Mouse (Mus musculus) intestine, postnatal 0 days (tissue): ENCODE data around the gene Myf6. TPM values are rescaled to one million over a fixed set of nuclear protein-coding genes. Genes with fewer than 3 reads are reported as not detected.
A peak's percentile ranks its signal among the peaks of the same experiment; 100 is the strongest.

Experiments used
- ATAC-seq: fragments of 200-750 bp; cut with Nextera tagmentation; 2 replicates; pipeline ENCODE4 v1.8.0; 2017; ENCODE audit warnings: mild to moderate bottlenecking, moderate TSS enrichment, moderate library complexity
- H3K27ac ChIP-seq: fragments of 300-500 bp; sonication (generic); 2 replicates; pipeline ENCODE4 v1.5.1; 2014; ENCODE audit warnings: mild to moderate bottlenecking, low read depth, low read length, moderate library complexity
- H3K27me3 ChIP-seq: fragments of 300-500 bp; sonication (generic); replicated peaks from 2 replicates; pipeline ENCODE4 v1.6.1; 2014; ENCODE audit warnings: low read length, mixed read lengths; ENCODE audit not compliant: control insufficient read depth, insufficient read depth
- H3K36me3 ChIP-seq: fragments of 300-500 bp; sonication (generic); 2 replicates; pipeline ENCODE4 v1.6.1; 2014; ENCODE audit warnings: mild to moderate bottlenecking, moderate library complexity; ENCODE audit not compliant: control insufficient read depth, insufficient read depth
- H3K4me1 ChIP-seq: fragments of 300-500 bp; sonication (generic); replicated peaks from 2 replicates; pipeline ENCODE4 v1.6.1; 2014; ENCODE audit warnings: antibody characterized with exemption, low read length, mixed read lengths; ENCODE audit not compliant: control insufficient read depth, insufficient read depth
- H3K4me2 ChIP-seq: fragments of 300-500 bp; sonication (generic); replicated peaks from 2 replicates; pipeline ENCODE4 v1.6.1; 2014; ENCODE audit warnings: low read depth, mild to moderate bottlenecking, moderate library complexity
- H3K4me3 ChIP-seq: fragments of 300-500 bp; sonication (generic); 2 replicates; pipeline ENCODE4 v1.5.1; 2014; ENCODE audit warnings: low read depth, low read length
- H3K9ac ChIP-seq: fragments of 300-500 bp; sonication (generic); 2 replicates; pipeline ENCODE4 v1.6.1; 2014; ENCODE audit warnings: mild to moderate bottlenecking, low read depth, low read length
- H3K9me3 ChIP-seq: fragments of 300-500 bp; sonication (generic); 2 replicates; pipeline ENCODE4 v1.6.1; 2016; ENCODE audit warnings: mixed run types; ENCODE audit not compliant: control insufficient read depth
- CTCF ChIP-seq: sonication (generic); IDR thresholded peaks from 2 replicates; pipeline ENCODE4 v1.5.1; 2016; ENCODE audit warnings: low read depth, mild to moderate bottlenecking, control low read depth, antibody characterized with exemption, moderate library complexity
- WGBS: fragments of 180-500 bp; shearing (Covaris S2); extraction: QIAGEN DNeasy Blood & Tissue Kit; methylation state at CpG from one replicate; pipeline ENCODE4 v1.1.7; 2014; 5-methylcytosine and 5-hydroxymethylcytosine counted together
- polyA plus RNA-seq: library from polyadenylated mRNA; unstranded; fragments of >200 nt; fragmentation: Nextera tagmentation; extraction: Ambion mirVana; gene quantifications from 2 replicates; pipeline ENCODE4 v1.2.1, GENCODE M21; 2015

The Myf6 gene
- not detected in 2 replicates for polyA plus RNA-seq

GRCm38 (mm10) chr10:107494568-107494967 is at the start of gene Myf6:
TSS of gene Myf6 (minus strand) at chr10:107494737.
- no peak for TF ChIP-seq CTCF
- peak within 1 kb of the TSS; percentile 13; the same call in 1 of the 2 replicates for H3K4me3 ChIP-seq

DNA sequence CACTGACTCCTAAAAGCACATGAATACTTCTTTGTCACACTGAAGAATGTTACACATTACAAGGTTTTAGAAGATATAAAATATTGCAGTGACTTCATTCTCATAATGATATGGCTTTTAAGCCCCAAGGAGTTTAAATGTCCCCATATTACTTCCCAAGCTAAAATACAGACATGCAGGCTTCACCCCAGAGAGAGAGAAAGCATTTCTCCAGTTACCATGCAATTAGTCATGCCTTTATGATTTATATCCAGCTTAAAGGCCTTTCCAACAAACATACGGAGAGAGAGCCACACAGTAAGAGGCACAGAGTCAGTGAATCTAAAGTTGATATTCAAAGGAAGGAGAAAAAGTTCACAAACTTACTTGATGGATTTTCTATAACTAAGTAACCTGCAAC is 48.5 kb upstream of the Myf6 start:
- no peaks in the 10 kb centered on the region for H3K4me1 ChIP-seq
- no peak overlapping the region for H3K4me2 ChIP-seq
- TF ChIP-seq CTCF, result no peak
- H3K27ac ChIP-seq, result no peak overlapping the region
- no peak overlapping the region for H3K9ac ChIP-seq
- no peak overlapping the region for H3K4me3 ChIP-seq
- ATAC-seq, result no peak
- 45% methylated on average over 1 of the region's 1 CpGs for WGBS
- H3K27me3 ChIP-seq, result no peaks in the 10 kb centered on the region
- no peaks in the 10 kb centered on the region for H3K36me3 ChIP-seq
- H3K9me3 ChIP-seq, result no peaks in the 10 kb centered on the region

More at GRCm38 (mm10) chr10:107494568-107494967, at the start of gene Myf6:
- H3K27me3 ChIP-seq, result no peaks in the 10 kb centered on the region
- WGBS, result 96% methylated on average over 6 of the region's 6 CpGs
- no peaks in the 10 kb centered on the region for H3K4me1 ChIP-seq
- no peaks in the 10 kb centered on the region for H3K36me3 ChIP-seq
- no peak within 1 kb of the TSS for H3K9ac ChIP-seq
- ATAC-seq, result no peak
- no peak within 1 kb of the TSS for H3K27ac ChIP-seq
- no peaks in the 10 kb centered on the region for H3K9me3 ChIP-seq
- H3K4me2 ChIP-seq, result peak within 1 kb of the TSS; percentile 57

GRCm38 (mm10) chr10:107528758-107529157 is 34.2 kb upstream of the Myf6 start:
- Histone ChIP-seq H3K36me3 (no peaks in the 10 kb centered on the region), H3K9ac (no peak overlapping the region), H3K4me1 (no peaks in the 10 kb centered on the region), H3K4me2 (no peak overlapping the region), H3K27me3 (no peaks in the 10 kb centered on the region), H3K4me3 (no peak overlapping the region), H3K9me3 (no peaks in the 10 kb centered on the region), H3K27ac (no peak overlapping the region)
- TF ChIP-seq CTCF, result no peak
- 54% methylated on average over 1 of the region's 1 CpGs for WGBS
- no peak for ATAC-seq

GRCm38 (mm10) chr10:107519216-107519615 is 24.7 kb upstream of the Myf6 start:
- no peak for TF ChIP-seq CTCF
- Histone ChIP-seq H3K36me3 (no peaks in the 10 kb centered on the region), H3K9ac (no peak overlapping the region), H3K4me2 (no peak overlapping the region), H3K27ac (no peak overlapping the region), H3K4me3 (no peak overlapping the region), H3K27me3 (no peaks in the 10 kb centered on the region), H3K9me3 (no peaks in the 10 kb centered on the region), H3K4me1 (no peaks in the 10 kb centered on the region)
- 73% methylated on average over 5 of the region's 5 CpGs for WGBS
- no peak for ATAC-seq

DNA sequence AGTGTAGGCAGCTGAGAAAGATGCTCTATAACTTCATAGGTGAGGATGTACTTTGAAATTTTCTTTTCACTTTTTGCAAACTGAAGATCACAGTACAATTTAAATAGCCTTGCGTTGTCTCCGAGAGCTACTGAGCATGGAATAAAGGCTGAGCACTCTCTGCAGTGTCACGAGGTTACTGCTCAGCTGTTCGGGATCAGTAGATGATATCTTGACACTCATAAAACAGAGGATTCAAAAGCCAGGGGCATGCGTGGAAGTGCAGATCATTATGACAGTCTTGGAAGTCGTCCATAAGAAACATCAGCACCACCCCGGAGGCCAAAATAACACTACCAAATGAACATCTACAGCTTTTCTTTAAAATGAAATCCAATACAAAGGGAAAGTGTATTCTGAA is 22.1 kb upstream of the Myf6 start:
- H3K27me3 ChIP-seq, result no peaks in the 10 kb centered on the region
- H3K4me2 ChIP-seq, result no peak overlapping the region
- H3K27ac ChIP-seq, result no peak overlapping the region
- H3K4me3 ChIP-seq, result no peak overlapping the region
- no peak overlapping the region for H3K9ac ChIP-seq
- no peak for TF ChIP-seq CTCF
- H3K9me3 ChIP-seq, result no peaks in the 10 kb centered on the region
- 55% methylated on average over 7 of the region's 7 CpGs for WGBS
- ATAC-seq, result no peak
- no peaks in the 10 kb centered on the region for H3K36me3 ChIP-seq
- no peaks in the 10 kb centered on the region for H3K4me1 ChIP-seq

DNA sequence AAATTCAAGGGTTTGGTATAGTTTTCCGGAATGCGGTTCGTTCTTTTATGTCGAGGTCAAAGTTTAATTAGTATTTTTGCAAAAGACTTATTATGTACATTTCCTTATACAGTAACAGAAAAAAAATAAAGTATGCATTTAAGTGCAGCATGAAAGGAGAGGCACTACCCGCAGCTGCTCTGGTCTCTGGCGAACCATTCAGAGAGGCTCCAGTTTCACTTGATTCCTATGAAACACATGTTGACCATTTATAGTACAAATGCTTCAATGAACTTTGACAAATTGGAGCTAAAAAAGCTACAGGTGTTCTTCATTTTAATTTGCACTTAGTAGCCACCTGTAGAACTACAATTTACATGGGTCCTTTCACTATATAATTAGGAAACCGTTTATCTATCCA is 20.2 kb upstream of the Myf6 start:
- ATAC-seq, result no peak
- Histone ChIP-seq H3K36me3 (no peaks in the 10 kb centered on the region), H3K4me1 (no peaks in the 10 kb centered on the region), H3K4me3 (no peak overlapping the region), H3K9me3 (no peaks in the 10 kb centered on the region), H3K9ac (no peak overlapping the region), H3K27me3 (no peaks in the 10 kb centered on the region), H3K4me2 (0 out of 2 replicates have a peak overlapping the region, but pooled peaks have one; percentile 30), H3K27ac (no peak overlapping the region)
- TF ChIP-seq CTCF, result no peak
- WGBS, result 76% methylated on average over 7 of the region's 7 CpGs

DNA sequence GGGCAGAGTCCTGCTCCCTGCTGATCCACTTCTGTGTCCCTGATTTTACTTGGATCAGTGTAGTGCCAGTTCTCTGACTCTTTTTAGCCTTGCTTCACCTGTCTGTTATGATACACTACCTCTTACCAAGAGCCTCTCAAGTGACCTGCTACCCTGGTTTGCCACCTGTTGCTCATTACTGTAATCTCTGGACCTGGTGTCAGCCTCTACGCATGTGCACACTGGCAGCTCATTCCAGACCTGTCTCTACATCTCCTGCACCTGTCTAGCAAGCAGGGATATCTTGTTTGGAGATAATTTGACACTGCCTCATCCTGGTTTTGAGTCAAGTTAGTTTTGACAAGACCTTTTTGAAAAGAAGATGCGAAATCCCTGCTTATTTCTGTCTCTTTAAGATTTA is 11.9 kb upstream of the Myf6 start:
- 83% methylated on average over 2 of the region's 2 CpGs for WGBS
- H3K9ac ChIP-seq, result no peak overlapping the region
- H3K9me3 ChIP-seq, result no peaks in the 10 kb centered on the region
- H3K4me1 ChIP-seq, result no peaks in the 10 kb centered on the region
- no peak overlapping the region for H3K27ac ChIP-seq
- no peaks in the 10 kb centered on the region for H3K36me3 ChIP-seq
- no peak overlapping the region for H3K4me2 ChIP-seq
- H3K27me3 ChIP-seq, result no peaks in the 10 kb centered on the region
- no peak for TF ChIP-seq CTCF
- no peak overlapping the region for H3K4me3 ChIP-seq
- no peak for ATAC-seq
